Mouse (Mus musculus): Measurements from ENCODE around the gene Actg1. TPM values are rescaled to one million over a fixed set of nuclear protein-coding genes. Genes with fewer than 3 reads are reported as not detected.
"Not testable (repeated sequence)": the region's sequence is repeated elsewhere in the genome, so short reads cannot be mapped to it uniquely, and the experiment has no call there.

Actg1 gene
- polyA plus RNA-seq, 1 experiment: 951 TPM

DNA sequence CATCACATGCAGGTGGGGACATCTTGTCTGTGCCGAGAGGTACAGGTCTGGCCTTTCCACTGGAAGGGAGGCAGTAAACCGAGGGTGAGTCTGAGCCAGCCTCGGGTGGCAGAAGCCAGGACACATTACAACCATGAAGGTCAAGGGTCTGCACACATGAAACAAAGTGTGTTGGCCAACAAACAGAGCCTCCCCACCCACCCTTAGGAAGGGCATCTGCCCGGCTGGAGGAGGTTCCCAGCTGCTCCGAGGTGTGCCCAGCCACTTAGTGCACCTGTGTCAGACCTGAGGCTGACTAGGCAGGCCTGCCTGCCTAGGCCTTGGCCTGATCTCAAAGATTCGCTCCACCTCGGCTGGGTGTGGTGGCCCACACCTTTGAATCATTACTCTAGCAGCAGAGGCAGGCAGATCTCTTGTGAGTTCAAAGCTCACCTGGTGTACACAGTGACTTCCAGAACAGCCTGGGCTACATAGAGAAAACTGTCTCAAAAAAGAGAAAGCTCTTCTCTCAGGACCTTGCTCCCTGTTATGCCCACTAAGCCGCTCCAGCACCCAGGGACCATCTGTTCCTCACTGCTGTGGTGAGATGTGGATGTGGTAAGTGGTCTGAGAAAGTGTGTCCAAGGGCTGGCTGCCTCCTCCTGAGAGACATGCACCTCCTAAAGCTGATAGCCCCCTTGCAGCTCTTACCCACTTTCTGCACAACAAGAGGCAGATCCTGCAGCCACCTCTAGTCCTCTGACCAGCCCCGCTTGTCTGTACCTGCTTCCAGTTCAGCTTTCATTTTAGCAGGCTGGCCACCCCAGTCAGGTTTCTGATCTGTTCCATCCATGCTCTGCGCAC is 3.1 kb upstream of the Actg1 start:
- 0 out of 2 replicates have a peak overlapping the region, but pooled peaks have one; percentile 30 for H3K27ac ChIP-seq (ENCODE audit: insufficient read depth, low read length)
- no peak overlapping the region for H3K4me3 ChIP-seq (ENCODE audit: extremely low read depth, insufficient read depth, insufficient read length)
- no peaks in the 10 kb centered on the region for H3K27me3 ChIP-seq (ENCODE audit: control insufficient read depth, insufficient read depth, low read length)
- TF ChIP-seq CTCF (IDR thresholded peaks at IDR 0.05; ENCODE audit: extremely low read depth, insufficient read depth, insufficient read length, insufficient replicate concordance) (no peak), POLR2A (IDR thresholded peaks at IDR 0.05; ENCODE audit: low read depth, low read length) (no peak)
- no peaks in the 10 kb centered on the region; the same call in 1 of the 2 replicates for H3K4me1 ChIP-seq (ENCODE audit: control insufficient read depth, insufficient read depth, insufficient read length)
- peak in 1 of 2 experiments; percentile 3 for DNase-seq (ENCODE audit: low read depth in 1 of 2, low spot score in 2 of 2)
- H3K36me3 ChIP-seq (ENCODE audit: control insufficient read depth, insufficient read depth, low read length): peaks cover 7% of the 10 kb centered on the region
- 93% methylated on average over 10 of the region's 10 CpGs for WGBS

DNA sequence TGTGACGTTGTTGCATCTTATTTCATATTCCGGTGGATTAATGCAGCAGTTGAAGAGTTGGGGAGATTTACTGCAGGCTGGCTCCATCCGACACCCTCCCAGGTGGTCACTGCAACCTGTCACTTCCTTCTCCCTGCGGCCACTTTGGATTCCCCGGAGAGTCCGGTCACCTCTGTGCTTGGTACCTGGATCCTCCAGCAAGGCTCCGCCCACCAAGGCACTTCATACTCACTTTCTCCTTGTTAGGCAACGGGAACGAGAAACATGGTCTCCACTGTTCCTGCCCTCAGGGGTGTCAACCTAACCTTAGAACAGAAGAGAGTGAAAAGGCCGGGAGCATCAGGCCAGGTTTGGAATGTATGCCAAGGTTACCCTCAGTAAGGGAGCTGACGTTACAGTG is 2.4 kb upstream of the Actg1 start:
- peaks cover 9% of the 10 kb centered on the region for H3K36me3 ChIP-seq (ENCODE audit: control insufficient read depth, insufficient read depth, low read length)
- H3K27ac ChIP-seq (ENCODE audit: insufficient read depth, low read length): peak overlapping the region; percentile 93
- 59% methylated on average over 11 of the region's 11 CpGs for WGBS
- no peaks in the 10 kb centered on the region; the same call in 1 of the 2 replicates for H3K4me1 ChIP-seq (ENCODE audit: control insufficient read depth, insufficient read depth, insufficient read length)
- TF ChIP-seq CTCF (IDR thresholded peaks at IDR 0.05; ENCODE audit: extremely low read depth, insufficient read depth, insufficient read length, insufficient replicate concordance) (no peak), POLR2A (IDR thresholded peaks at IDR 0.05; ENCODE audit: low read depth, low read length) (no peak)
- H3K4me3 ChIP-seq (ENCODE audit: extremely low read depth, insufficient read depth, insufficient read length): peak overlapping the region; percentile 63; the same call in 1 of the 2 replicates
- DNase-seq (ENCODE audit: low read depth in 1 of 2, low spot score in 2 of 2): peak in 1 of 2 experiments; percentile 26
- H3K27me3 ChIP-seq (ENCODE audit: control insufficient read depth, insufficient read depth, low read length): no peaks in the 10 kb centered on the region

DNA sequence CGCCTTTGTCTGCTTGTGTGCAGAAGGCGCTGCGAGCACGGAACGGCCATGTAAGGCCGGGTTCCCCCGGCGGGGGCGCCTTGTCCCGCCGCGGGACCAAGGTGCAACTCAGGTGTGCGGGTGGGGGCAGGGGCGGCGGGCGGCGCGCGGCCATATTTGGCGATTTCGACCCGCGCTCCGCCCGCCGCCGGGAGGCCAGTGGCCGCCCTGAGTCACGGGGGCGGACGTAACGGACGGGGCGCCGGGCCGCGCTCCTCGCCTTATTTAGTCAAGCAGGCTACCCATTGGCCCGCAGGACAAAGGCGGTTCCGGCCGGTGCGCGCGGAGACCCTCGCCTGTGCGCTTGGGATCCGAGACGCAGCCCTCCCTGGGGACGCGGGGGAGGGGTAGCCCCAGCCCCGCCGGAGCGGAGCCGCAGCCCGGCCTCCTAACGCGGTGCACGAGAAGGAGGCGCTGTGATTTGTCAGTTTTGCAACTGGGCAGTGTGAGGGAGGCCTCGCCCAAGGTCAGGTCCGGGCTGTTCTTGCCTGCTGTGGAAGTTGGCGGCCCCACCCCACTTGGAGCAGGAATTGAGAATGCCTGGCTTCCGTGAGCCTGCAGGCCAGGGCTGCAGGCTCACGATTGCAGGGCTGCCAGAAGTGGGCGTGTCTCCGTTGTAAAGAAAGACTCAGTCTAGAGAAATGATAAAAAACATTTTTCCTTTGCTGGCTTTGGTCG is 1.8 kb upstream of the Actg1 start:
- peak; percentile 57 to 89 for DNase-seq (ENCODE audit: low read depth in 1 of 2, low spot score in 2 of 2)
- H3K36me3 ChIP-seq (ENCODE audit: control insufficient read depth, insufficient read depth, low read length): peaks cover 12% of the 10 kb centered on the region
- H3K4me3 ChIP-seq (ENCODE audit: extremely low read depth, insufficient read depth, insufficient read length): peak overlapping the region; percentile 80
- H3K27me3 ChIP-seq (ENCODE audit: control insufficient read depth, insufficient read depth, low read length): no peaks in the 10 kb centered on the region
- whole genome bisulfite sequencing: under 1% methylated on average over 63 of the region's 68 CpGs
- H3K27ac ChIP-seq (ENCODE audit: insufficient read depth, low read length): peak overlapping the region; percentile 93
- TF ChIP-seq POLR2A (IDR thresholded peaks at IDR 0.05; ENCODE audit: low read depth, low read length): no peak; the same call in 1 of the 2 replicates
- TF ChIP-seq CTCF (IDR thresholded peaks at IDR 0.05; ENCODE audit: extremely low read depth, insufficient read depth, insufficient read length, insufficient replicate concordance): no peak
- H3K4me1 ChIP-seq (ENCODE audit: control insufficient read depth, insufficient read depth, insufficient read length): no peaks in the 10 kb centered on the region; the same call in 1 of the 2 replicates

DNA sequence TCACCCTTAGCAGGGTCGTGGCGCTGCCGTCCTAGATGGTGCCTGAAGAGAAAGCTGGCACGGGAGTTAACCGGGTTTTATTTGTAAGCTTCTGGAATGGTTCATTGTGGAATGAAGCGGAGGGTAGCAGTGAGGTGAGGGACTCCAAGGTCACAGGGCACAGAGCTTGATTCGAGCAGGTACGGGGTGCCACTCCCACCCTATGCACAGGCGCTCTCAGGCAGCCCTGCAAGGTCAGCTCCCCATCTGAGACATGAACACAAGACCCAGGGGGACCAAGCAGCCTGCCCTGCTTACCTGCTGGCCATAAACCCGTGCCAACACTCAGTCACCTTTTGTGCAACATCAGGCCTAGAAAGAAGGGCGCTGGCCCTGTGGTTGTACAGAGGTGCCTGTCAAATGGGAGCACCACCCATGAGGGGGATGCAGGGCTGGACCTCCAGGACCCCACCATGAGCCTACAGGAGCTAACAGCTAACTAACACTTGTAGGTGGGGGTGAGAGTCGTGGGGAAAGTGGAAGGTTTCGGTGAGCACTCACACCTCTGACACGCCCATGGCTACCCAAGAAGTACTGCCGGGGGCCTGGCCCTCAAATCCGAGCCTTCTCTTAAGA is 1.1 kb upstream of the Actg1 start:
- DNase-seq (ENCODE audit: low read depth in 1 of 2, low spot score in 2 of 2): peak; percentile 26 to 41

DNA sequence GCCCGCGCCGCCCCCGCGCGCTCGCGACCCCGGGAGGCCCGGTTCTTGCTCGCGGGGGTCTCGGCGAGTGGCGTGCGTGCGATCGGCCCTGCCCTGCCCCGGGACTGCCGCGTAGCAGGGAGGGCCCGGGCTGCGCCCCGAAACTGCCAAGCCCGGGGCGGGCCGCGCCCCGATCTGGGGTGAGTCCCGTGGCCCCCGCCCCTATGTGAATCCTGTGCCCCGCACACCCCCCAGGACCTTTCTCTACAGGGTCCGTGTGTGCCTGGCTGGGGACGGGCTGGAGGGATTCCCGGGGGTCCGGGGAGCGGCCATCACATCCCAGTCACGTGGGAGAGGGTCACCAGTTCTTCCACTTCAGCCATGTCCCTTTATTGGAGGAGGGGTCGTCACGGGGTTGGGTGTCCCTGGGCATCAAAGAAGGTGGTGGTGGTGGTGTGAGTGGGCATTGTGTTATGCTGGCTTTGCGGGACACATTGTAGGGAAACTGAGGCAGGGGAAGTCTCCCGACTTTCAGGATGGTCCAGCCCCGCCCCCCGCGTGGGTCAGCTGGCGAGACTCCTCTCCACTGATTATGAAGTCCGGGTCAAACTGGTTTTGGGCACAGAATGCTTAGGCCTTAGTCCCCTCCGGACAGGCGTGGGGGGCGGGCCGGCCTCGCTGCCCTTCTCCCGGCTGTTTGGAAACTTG is 485 bp upstream of the Actg1 start:
- Histone ChIP-seq H3K4me1 (ENCODE audit: control insufficient read depth, insufficient read depth, insufficient read length) (no peaks in the 10 kb centered on the region; the same call in 1 of the 2 replicates), H3K27me3 (ENCODE audit: control insufficient read depth, insufficient read depth, low read length) (no peaks in the 10 kb centered on the region), H3K27ac (ENCODE audit: insufficient read depth, low read length) (peak overlapping the region; percentile 93), H3K36me3 (ENCODE audit: control insufficient read depth, insufficient read depth, low read length) (peaks cover 13% of the 10 kb centered on the region), H3K4me3 (ENCODE audit: extremely low read depth, insufficient read depth, insufficient read length) (peak overlapping the region; percentile 80)
- under 1% methylated on average over 44 of the region's 53 CpGs for WGBS
- TF ChIP-seq POLR2A (IDR thresholded peaks at IDR 0.05; ENCODE audit: low read depth, low read length) (peak; percentile 4; the same call in 1 of the 2 replicates), CTCF (IDR thresholded peaks at IDR 0.05; ENCODE audit: extremely low read depth, insufficient read depth, insufficient read length, insufficient replicate concordance) (no peak)
- DNase-seq (ENCODE audit: low read depth in 1 of 2, low spot score in 2 of 2): peak in 1 of 2 experiments; percentile 42

More for the DNA sequence above, 1.1 kb upstream of the Actg1 start:
- H3K27ac ChIP-seq (ENCODE audit: insufficient read depth, low read length): peak overlapping the region; percentile 93
- TF ChIP-seq POLR2A (IDR thresholded peaks at IDR 0.05; ENCODE audit: low read depth, low read length) (no peak), CTCF (IDR thresholded peaks at IDR 0.05; ENCODE audit: extremely low read depth, insufficient read depth, insufficient read length, insufficient replicate concordance) (no peak)
- H3K36me3 ChIP-seq (ENCODE audit: control insufficient read depth, insufficient read depth, low read length): peaks cover 13% of the 10 kb centered on the region
- WGBS: under 1% methylated on average over 16 of the region's 16 CpGs
- H3K4me3 ChIP-seq (ENCODE audit: extremely low read depth, insufficient read depth, insufficient read length): peak overlapping the region; percentile 80
- H3K4me1 ChIP-seq (ENCODE audit: control insufficient read depth, insufficient read depth, insufficient read length): no peaks in the 10 kb centered on the region; the same call in 1 of the 2 replicates
- H3K27me3 ChIP-seq (ENCODE audit: control insufficient read depth, insufficient read depth, low read length): no peaks in the 10 kb centered on the region

DNA sequence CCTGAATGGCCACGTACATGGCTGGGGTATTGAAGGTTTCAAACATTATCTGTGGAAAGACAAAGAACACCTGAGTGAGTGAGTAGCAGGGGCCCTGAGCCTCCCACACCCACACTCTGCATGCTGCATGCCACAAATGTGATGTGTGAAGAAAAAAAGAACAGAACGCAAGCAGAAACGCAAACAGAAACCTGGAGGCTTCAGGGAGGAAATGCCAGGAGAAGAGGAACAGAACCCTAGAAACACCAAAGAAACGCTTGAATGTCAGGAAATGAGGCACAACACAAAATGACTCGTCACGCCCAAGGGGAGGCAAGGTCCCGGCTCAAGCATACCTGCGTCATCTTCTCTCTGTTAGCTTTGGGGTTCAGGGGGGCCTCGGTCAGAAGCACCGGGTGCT is 1.0 kb downstream of the Actg1 start:
- H3K36me3 ChIP-seq (ENCODE audit: control insufficient read depth, insufficient read depth, low read length): peaks cover 13% of the 10 kb centered on the region
- peak in 1 of 2 experiments; percentile 31 for DNase-seq (ENCODE audit: low read depth in 1 of 2, low spot score in 2 of 2)
- 1% methylated on average over 10 of the region's 10 CpGs for WGBS
- no peaks in the 10 kb centered on the region; the same call in 1 of the 2 replicates for H3K4me1 ChIP-seq (ENCODE audit: control insufficient read depth, insufficient read depth, insufficient read length)
- H3K27me3 ChIP-seq (ENCODE audit: control insufficient read depth, insufficient read depth, low read length): no peaks in the 10 kb centered on the region
- H3K4me3 ChIP-seq (ENCODE audit: extremely low read depth, insufficient read depth, insufficient read length): peak overlapping the region; percentile 86
- peak overlapping the region; percentile 98 for H3K27ac ChIP-seq (ENCODE audit: insufficient read depth, low read length)
- TF ChIP-seq POLR2A (IDR thresholded peaks at IDR 0.05; ENCODE audit: low read depth, low read length) (no peak), CTCF (IDR thresholded peaks at IDR 0.05; ENCODE audit: extremely low read depth, insufficient read depth, insufficient read length, insufficient replicate concordance) (no peak)

DNA sequence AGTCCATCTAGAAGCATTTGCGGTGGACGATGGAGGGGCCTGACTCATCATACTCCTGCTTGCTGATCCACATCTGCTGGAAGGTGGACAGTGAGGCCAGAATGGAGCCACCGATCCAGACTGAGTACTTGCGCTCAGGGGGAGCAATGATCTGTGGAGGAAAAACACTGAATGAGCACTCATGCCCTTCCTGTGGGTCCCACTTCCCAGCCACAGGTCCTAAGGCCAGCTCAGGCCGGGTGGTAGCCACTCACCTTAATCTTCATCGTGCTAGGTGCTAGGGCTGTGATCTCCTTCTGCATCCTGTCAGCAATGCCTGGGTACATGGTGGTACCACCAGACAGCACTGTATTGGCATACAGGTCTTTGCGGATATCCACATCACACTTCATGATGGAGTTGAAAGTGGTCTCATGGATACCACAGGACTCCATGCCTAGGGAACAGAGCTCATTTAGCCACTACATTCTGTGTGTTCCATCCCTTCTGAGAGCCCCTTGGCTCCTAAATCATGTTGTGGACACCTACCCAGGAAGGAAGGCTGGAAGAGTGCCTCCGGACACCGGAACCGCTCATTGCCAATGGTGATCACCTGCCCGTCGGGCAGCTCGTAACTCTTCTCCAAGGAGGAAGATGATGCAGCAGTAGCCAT is 1.8 kb downstream of the Actg1 start:
- H3K4me3 ChIP-seq (ENCODE audit: extremely low read depth, insufficient read depth, insufficient read length): peak overlapping the region; percentile 56
- H3K27ac ChIP-seq (ENCODE audit: insufficient read depth, low read length); H3K4me1 ChIP-seq (ENCODE audit: control insufficient read depth, insufficient read depth, insufficient read length); DNase-seq (ENCODE audit: low read depth in 1 of 2, low spot score in 2 of 2); H3K27me3 ChIP-seq (ENCODE audit: control insufficient read depth, insufficient read depth, low read length): not testable (repeated sequence)
- peaks cover 13% of the 10 kb centered on the region for H3K36me3 ChIP-seq (ENCODE audit: control insufficient read depth, insufficient read depth, low read length)
- 37% methylated on average over 11 of the region's 13 CpGs for WGBS
